Mouse (Mus musculus): ENCODE results near the gene Gm10401. TPM values are rescaled to one million over a fixed set of nuclear protein-coding genes. Genes with fewer than 3 reads are reported as not detected.
"Not testable (repeated sequence)": the region's sequence is repeated elsewhere in the genome, so short reads cannot be mapped to it uniquely, and the experiment has no call there.

The Gm10401 gene
- polyA plus RNA-seq, 1 experiment from 2014 or later: 13.5 TPM

DNA sequence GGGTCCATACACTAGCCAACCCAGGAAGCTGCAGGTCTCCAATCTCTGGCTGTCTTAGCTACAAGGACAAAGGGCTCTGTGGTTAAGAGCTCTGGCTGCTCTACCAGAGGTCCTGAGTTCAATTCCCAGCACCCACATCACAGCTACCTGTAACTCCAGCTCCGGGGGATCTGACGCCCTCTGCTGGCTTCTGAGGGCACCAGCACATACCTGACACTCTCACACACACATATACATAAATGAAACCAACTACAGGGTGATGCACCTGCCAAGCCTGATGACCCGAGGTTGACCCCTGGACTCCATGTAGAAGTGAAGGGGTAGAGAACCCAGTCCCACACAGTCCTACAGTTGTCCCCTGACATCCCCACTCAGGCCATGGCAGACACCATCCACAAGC, 18.3 kb upstream of the Gm10401 start:
- H3K9me3 ChIP-seq (replicated peaks): no peaks in the 10 kb centered on the region
- peaks cover 40% of the 10 kb centered on the region for H3K36me3 ChIP-seq
- WGBS: 76% methylated on average over 3 of the region's 3 CpGs
- no peak overlapping the region for H3K4me3 ChIP-seq
- no peak for ATAC-seq (replicated peaks; ENCODE audit: insufficient number of reproducible peaks, insufficient read depth, low FRiP score, low read depth)
- H3K9ac ChIP-seq: no peak overlapping the region
- H3K27ac ChIP-seq: no peak overlapping the region
- H3K4me2 ChIP-seq: no peak overlapping the region
- H3K27me3 ChIP-seq: no peaks in the 10 kb centered on the region
- peaks cover 10% of the 10 kb centered on the region for H3K4me1 ChIP-seq (replicated peaks)

DNA sequence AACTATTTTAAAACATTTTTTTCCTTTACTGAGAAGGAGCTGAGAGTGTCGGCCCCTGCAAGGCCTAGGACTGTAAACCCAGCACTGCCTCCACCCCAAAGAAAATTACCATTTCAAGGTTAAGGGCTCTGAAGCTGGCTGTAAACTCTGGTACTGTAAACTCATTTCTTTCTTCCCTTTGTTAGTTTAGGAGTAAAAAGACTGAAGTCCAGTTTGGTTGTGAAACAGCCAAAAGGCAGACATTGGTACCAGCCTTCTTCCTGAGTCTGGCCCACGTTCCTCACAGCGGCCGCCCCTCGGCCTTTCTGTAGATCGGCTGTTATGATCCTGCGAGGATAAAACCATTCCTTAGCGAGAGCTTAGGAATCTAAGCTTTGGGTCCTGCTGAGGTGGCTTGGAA, 16.4 kb upstream of the Gm10401 start:
- H3K4me3 ChIP-seq: no peak overlapping the region
- 95% methylated on average over 8 of the region's 8 CpGs for WGBS
- no peaks in the 10 kb centered on the region for H3K27me3 ChIP-seq
- no peaks in the 10 kb centered on the region for H3K9me3 ChIP-seq (replicated peaks)
- no peak for ATAC-seq (replicated peaks; ENCODE audit: insufficient number of reproducible peaks, insufficient read depth, low FRiP score, low read depth)
- H3K9ac ChIP-seq: no peak overlapping the region
- H3K4me2 ChIP-seq: no peak overlapping the region
- H3K27ac ChIP-seq: no peak overlapping the region
- peaks cover 6% of the 10 kb centered on the region for H3K4me1 ChIP-seq (replicated peaks)
- peaks cover 47% of the 10 kb centered on the region for H3K36me3 ChIP-seq

DNA sequence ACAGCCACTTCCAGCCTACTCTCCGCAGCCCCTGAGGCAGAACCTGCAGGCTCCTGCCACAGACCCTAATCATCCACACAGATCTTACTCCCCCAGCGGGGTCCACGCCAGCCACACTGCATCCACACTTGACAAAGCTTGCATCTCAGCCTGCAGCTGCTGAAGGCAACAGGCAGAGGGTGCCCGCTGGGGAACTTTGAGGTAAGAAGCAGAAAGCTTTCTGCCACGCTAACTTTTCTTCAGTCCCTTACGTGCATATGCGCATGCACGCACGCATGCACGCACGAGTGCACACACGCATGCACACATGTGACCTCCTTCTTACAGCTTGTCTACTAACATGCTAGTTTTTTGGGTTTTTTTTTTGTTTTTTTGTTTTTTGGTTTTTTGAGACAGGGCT, 15.1 kb upstream of the Gm10401 start:
- ATAC-seq (replicated peaks; ENCODE audit: insufficient number of reproducible peaks, insufficient read depth, low FRiP score, low read depth): no peak
- Histone ChIP-seq H3K4me2 (no peak overlapping the region), H3K36me3 (peaks cover 47% of the 10 kb centered on the region), H3K9me3 (replicated peaks) (no peaks in the 10 kb centered on the region), H3K4me3 (no peak overlapping the region), H3K4me1 (replicated peaks) (0 out of 2 replicates have a peak, but pooled peaks cover under 1% of the 10 kb centered on the region), H3K27me3 (no peaks in the 10 kb centered on the region), H3K9ac (no peak overlapping the region), H3K27ac (no peak overlapping the region)
- 91% methylated on average over 12 of the region's 12 CpGs for WGBS

DNA sequence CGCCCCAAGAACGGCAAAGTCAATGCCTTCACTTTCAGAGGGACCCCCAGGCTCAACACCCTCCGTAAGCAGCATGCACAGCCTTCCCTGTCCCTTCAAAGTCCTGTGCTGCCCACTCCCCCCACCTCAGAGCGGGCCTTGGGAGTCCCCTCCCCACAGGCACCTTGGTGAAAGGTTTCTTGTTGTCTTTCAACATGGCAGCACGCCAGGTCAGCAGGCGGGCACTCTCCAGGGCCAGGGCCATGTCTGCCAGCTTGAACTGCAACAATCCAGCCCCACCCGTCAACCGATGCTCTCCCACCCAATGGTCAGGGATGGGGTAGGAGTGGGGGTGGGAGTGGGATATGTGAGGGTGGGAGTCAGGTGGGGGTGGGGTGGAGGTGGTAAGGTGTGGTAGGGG, 13.1 kb upstream of the Gm10401 start:
- H3K9me3 ChIP-seq (replicated peaks): no peaks in the 10 kb centered on the region
- H3K27ac ChIP-seq: no peak overlapping the region
- no peaks in the 10 kb centered on the region for H3K4me1 ChIP-seq (replicated peaks)
- ATAC-seq (replicated peaks; ENCODE audit: insufficient number of reproducible peaks, insufficient read depth, low FRiP score, low read depth): no peak
- H3K9ac ChIP-seq: no peak overlapping the region
- H3K4me2 ChIP-seq: no peak overlapping the region
- 85% methylated on average over 6 of the region's 8 CpGs for whole genome bisulfite sequencing
- no peak overlapping the region for H3K4me3 ChIP-seq
- H3K36me3 ChIP-seq: peaks cover 44% of the 10 kb centered on the region
- no peaks in the 10 kb centered on the region for H3K27me3 ChIP-seq

DNA sequence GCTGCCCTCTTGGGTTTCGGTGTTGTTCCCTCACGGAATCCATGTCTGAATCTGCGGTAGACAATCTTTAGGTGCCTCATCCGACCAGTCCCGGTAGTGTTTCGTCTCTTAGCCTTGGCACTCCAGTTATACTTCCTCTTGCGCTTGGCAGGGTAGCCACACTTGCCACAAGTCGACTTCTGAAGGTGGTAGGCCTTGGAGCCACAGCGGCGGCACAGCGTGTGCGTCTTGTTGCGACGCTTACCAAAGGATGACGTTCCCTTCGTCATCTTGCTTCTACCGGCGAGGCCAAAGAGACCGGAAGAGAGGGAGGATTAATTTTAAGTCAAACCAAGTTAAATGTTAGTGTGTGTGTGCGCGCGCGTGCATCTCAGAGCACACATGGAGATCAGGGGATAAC, 5.2 kb upstream of the Gm10401 start:
- peaks cover 23% of the 10 kb centered on the region for H3K36me3 ChIP-seq
- ATAC-seq (replicated peaks; ENCODE audit: insufficient number of reproducible peaks, insufficient read depth, low FRiP score, low read depth); H3K4me1 ChIP-seq (replicated peaks); H3K4me2 ChIP-seq; H3K27ac ChIP-seq; H3K9ac ChIP-seq; H3K4me3 ChIP-seq; H3K27me3 ChIP-seq; H3K9me3 ChIP-seq (replicated peaks): not testable (repeated sequence)
- WGBS: 95% methylated on average over 23 of the region's 23 CpGs

DNA sequence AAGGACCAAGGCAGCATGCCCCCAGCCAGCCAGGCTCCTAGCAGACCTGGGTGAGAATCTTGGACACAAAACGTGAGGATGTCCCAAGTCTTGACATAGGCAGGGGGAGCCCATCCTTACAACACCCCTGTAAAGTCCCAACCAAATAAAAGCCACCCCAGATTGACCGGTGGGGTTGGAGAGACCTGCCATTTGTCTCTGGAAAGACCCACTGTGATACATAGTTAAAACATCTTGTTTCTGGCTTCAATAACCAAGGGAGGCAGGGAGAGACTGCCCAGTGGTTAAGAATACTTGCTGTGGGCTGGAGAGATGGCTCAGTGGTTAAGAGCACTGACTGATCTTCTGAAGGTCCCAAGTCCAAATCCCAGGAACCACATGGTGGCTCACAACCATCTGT, 4.1 kb upstream of the Gm10401 start:
- H3K27ac ChIP-seq: no peak overlapping the region
- H3K4me3 ChIP-seq: no peak overlapping the region
- H3K36me3 ChIP-seq: peaks cover 26% of the 10 kb centered on the region
- H3K9me3 ChIP-seq (replicated peaks): no peaks in the 10 kb centered on the region
- H3K4me1 ChIP-seq (replicated peaks): no peaks in the 10 kb centered on the region
- WGBS: 82% methylated on average over 2 of the region's 2 CpGs
- ATAC-seq (replicated peaks; ENCODE audit: insufficient number of reproducible peaks, insufficient read depth, low FRiP score, low read depth): no peak
- no peak overlapping the region for H3K9ac ChIP-seq
- H3K27me3 ChIP-seq: no peaks in the 10 kb centered on the region
- H3K4me2 ChIP-seq: no peak overlapping the region

DNA sequence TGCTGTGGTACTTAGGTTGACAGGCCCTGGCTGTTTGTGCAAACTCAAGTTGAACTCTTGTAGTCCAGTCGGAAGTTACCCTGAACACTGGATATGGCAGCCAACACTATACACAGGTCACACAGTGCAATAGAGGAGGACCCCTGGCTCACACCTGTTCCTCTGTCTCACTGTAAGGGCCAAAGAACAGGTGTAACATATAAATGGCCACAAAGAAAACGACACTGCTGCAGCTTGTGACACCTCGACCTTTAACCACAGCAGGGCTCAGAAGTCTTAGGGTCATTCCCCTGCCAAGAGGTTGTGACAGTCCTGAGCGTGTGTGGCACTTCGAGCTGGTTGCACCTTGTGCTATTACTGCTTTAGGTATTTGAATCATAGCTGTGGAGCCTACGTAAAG, 2.4 kb upstream of the Gm10401 start:
- no peak for ATAC-seq (replicated peaks; ENCODE audit: insufficient number of reproducible peaks, insufficient read depth, low FRiP score, low read depth)
- H3K4me1 ChIP-seq (replicated peaks): no peaks in the 10 kb centered on the region
- H3K9ac ChIP-seq: no peak overlapping the region
- peaks cover 40% of the 10 kb centered on the region for H3K36me3 ChIP-seq
- H3K27ac ChIP-seq: no peak overlapping the region
- H3K4me3 ChIP-seq: no peak overlapping the region
- 84% methylated on average over 6 of the region's 6 CpGs for WGBS
- no peaks in the 10 kb centered on the region for H3K9me3 ChIP-seq (replicated peaks)
- no peaks in the 10 kb centered on the region for H3K27me3 ChIP-seq
- H3K4me2 ChIP-seq: no peak overlapping the region

DNA sequence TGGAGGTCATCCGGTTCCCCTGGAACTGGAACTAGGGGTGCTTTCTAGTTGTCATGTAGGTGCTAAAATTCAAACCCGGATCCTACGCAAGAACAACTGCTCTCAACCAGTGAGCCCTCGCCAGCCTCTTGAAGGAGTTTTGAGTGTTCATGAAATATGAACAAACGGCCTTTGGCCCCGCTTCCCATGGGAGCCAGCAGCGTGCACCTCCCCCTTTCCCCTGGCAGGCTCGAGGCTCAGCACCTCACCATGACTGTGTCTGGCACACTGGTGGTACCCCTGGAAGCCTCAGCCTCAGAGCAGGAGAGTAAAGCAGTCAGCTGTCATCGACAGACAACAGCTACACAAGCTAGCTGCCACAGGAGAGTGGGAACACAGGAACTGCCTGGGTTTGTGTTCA, 1.9 kb upstream of the Gm10401 start:
- ATAC-seq (replicated peaks; ENCODE audit: insufficient number of reproducible peaks, insufficient read depth, low FRiP score, low read depth): no peak
- WGBS: 82% methylated on average over 9 of the region's 9 CpGs
- H3K36me3 ChIP-seq: peaks cover 44% of the 10 kb centered on the region
- H3K9ac ChIP-seq: no peak overlapping the region
- no peak overlapping the region for H3K4me2 ChIP-seq
- no peak overlapping the region for H3K4me3 ChIP-seq
- H3K27ac ChIP-seq: no peak overlapping the region
- no peaks in the 10 kb centered on the region for H3K9me3 ChIP-seq (replicated peaks)
- H3K4me1 ChIP-seq (replicated peaks): peaks cover 2% of the 10 kb centered on the region
- H3K27me3 ChIP-seq: no peaks in the 10 kb centered on the region

DNA sequence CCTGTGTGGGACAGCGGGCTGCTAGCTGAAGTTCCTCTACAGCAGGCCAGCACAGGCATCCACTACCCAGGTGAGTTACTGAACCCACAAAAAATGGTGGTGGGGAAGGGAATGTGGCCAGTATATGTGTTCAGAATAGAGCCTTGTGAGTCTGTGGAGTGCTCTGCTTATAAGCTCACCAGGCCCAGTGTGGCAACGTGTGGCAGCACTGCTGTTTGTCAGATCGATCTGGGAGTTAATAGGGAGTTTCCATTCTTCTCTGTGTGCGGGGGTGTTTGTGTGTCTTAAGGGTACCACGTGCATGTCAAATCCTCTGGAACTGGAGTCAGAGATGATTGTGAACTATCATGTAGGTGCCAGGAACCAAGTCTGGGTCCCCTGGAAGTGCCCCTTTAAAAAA, 1.4 kb upstream of the Gm10401 start:
- Histone ChIP-seq H3K27me3 (no peaks in the 10 kb centered on the region), H3K4me3 (no peak overlapping the region), H3K36me3 (peaks cover 47% of the 10 kb centered on the region), H3K27ac (no peak overlapping the region), H3K4me2 (no peak overlapping the region), H3K4me1 (replicated peaks) (peaks cover 5% of the 10 kb centered on the region), H3K9ac (no peak overlapping the region), H3K9me3 (replicated peaks) (no peaks in the 10 kb centered on the region)
- WGBS: 77% methylated on average over 5 of the region's 5 CpGs
- no peak for ATAC-seq (replicated peaks; ENCODE audit: insufficient number of reproducible peaks, insufficient read depth, low FRiP score, low read depth)

DNA sequence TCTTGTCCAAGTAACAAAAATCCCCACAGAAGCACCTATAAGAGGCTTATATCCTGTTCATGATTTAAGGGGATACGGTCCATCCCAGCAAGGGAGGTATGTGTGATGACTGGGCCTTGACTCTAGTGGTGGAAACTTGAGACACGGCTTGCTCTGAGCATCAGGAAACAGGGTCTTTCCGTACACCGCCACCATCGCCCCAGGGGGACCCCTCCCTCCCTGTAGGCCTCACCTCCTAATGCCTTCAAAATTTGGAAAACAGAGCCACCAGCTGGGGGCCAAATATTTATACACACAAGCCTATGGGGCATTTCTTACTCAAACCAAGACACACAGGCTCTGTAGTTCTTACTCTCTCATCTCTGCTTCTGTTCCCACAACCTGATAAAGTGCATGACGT, 6.3 kb downstream of the Gm10401 start:
- no peaks in the 10 kb centered on the region for H3K9me3 ChIP-seq (replicated peaks)
- WGBS: 86% methylated on average over 6 of the region's 6 CpGs

DNA sequence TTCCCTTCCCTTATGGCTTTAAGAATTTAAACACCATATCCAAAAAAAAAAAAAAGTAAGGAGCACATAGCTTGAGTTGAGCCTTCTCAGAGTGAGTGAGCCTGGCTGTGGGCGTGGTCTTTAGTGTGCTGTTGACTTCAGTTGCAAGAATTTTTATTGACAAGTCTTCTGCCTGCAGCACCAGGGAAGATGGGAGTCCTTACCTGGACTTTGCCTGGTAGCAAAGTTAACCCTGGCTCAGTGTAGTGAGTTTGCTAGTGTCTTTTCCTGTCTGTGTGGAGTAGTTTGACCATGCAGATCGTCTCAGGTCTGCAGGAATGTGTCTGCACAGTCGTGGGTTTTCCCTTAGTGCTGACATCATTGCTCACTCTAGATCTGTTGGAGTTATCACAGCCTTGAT, 7.1 kb downstream of the Gm10401 start:
- peaks cover 66% of the 10 kb centered on the region for H3K36me3 ChIP-seq

More for the DNA sequence above, 6.3 kb downstream of the Gm10401 start:
- ATAC-seq (replicated peaks; ENCODE audit: insufficient number of reproducible peaks, insufficient read depth, low FRiP score, low read depth): no peak
- Histone ChIP-seq H3K9ac (no peak overlapping the region), H3K27me3 (no peaks in the 10 kb centered on the region), H3K4me1 (replicated peaks) (peaks cover 9% of the 10 kb centered on the region), H3K4me3 (no peak overlapping the region), H3K36me3 (peaks cover 66% of the 10 kb centered on the region), H3K27ac (no peak overlapping the region), H3K4me2 (no peak overlapping the region)

DNA sequence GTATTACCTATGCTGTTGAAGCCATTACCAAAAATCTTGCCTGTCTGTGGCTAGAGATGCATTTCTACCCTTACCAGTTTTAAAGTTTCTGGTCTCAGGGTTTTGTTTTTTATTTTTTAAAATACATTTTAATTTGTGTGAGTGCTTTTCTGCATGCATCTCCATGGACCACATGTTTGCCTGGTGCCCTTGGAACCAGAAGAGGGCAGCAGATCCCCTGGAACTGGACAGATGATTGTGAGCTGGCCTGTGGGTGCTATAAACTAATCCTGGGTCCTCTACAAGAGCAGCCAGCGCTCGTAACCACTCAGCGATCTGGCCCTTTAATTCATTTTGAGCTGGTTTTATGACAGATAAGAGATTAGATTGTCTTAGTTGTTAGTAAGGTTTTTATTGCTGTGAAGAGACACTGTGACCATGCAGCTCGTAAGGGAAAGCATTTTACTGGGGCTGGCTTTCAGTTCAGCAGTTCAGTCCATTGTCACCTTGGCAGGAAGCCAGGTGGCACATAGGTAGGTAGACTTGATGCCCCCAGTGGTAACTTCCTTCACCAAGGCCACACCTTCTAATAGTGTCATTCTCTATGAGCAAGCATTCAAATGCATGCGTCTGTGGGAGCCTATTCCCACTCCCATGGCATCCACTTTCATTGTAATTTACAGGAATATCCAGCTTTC, 8.4 kb downstream of the Gm10401 start:
- 93% methylated on average over 5 of the region's 5 CpGs for WGBS
- H3K9ac ChIP-seq: no peak overlapping the region
- H3K4me3 ChIP-seq: no peak overlapping the region
- peaks cover 4% of the 10 kb centered on the region for H3K4me1 ChIP-seq (replicated peaks)
- H3K9me3 ChIP-seq (replicated peaks): no peaks in the 10 kb centered on the region
- no peaks in the 10 kb centered on the region for H3K27me3 ChIP-seq
- no peak overlapping the region for H3K4me2 ChIP-seq
- no peak for ATAC-seq (replicated peaks; ENCODE audit: insufficient number of reproducible peaks, insufficient read depth, low FRiP score, low read depth)
- peaks cover 62% of the 10 kb centered on the region for H3K36me3 ChIP-seq
- H3K27ac ChIP-seq: no peak overlapping the region

More for the DNA sequence above, 7.1 kb downstream of the Gm10401 start:
- WGBS: 70% methylated on average over 3 of the region's 3 CpGs
- H3K9me3 ChIP-seq (replicated peaks): no peaks in the 10 kb centered on the region
- H3K9ac ChIP-seq: no peak overlapping the region
- H3K4me3 ChIP-seq: no peak overlapping the region
- H3K4me2 ChIP-seq: no peak overlapping the region
- peaks cover 9% of the 10 kb centered on the region for H3K4me1 ChIP-seq (replicated peaks)
- ATAC-seq (replicated peaks; ENCODE audit: insufficient number of reproducible peaks, insufficient read depth, low FRiP score, low read depth): no peak
- H3K27ac ChIP-seq: no peak overlapping the region
- H3K27me3 ChIP-seq: no peaks in the 10 kb centered on the region

All from heart, embryonic 15.5 days (tissue).